Mouse (Mus musculus): ENCODE data around the gene Mreg. TPM values are rescaled to one million over a fixed set of nuclear protein-coding genes. Genes with fewer than 3 reads are reported as not detected.
"Not testable (repeated sequence)": the region's sequence is repeated elsewhere in the genome, so short reads cannot be mapped to it uniquely, and the experiment has no call there.

The Mreg gene
- polyA plus RNA-seq, 1 experiment from 2014 or later: 1.8 TPM

DNA sequence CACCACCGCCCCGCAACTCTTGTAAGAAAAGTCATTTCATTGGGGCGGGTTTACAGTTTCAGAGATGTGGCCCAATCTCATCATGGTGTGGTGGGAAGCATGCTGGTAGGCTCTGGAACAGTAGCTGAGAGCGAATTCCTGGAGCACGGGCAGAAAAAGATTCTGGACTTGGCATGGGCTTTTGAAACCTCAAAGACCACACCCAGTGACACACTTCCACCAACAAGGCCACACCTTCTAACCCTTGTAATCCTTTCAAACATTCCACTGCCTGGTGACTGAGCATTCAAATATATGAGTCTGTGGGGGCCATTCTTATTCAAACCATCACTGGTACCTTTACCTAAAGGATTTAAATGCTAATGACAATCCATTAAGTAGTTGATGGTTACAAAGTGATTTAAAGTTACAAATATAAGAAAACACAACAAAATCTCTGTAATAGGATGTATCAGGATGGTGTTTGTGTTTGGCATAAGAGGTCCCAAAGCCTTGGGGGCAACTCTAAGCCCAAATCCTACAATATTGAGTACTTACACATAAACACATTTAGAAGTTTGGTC lies 30.6 kb upstream of the Mreg start:
- no peaks in the 10 kb centered on the region for H3K9me3 ChIP-seq
- H3K4me2 ChIP-seq (replicated peaks): no peak overlapping the region
- H3K36me3 ChIP-seq: no peaks in the 10 kb centered on the region
- H3K27me3 ChIP-seq: no peaks in the 10 kb centered on the region
- peaks cover 8% of the 10 kb centered on the region; the same call in 1 of the 2 replicates for H3K4me1 ChIP-seq
- no peak overlapping the region for H3K9ac ChIP-seq
- WGBS: 91% methylated on average over 5 of the region's 5 CpGs
- no peak overlapping the region for H3K27ac ChIP-seq
- no peak overlapping the region for H3K4me3 ChIP-seq
- ATAC-seq (ENCODE audit: low FRiP score, low read depth): no peak

DNA sequence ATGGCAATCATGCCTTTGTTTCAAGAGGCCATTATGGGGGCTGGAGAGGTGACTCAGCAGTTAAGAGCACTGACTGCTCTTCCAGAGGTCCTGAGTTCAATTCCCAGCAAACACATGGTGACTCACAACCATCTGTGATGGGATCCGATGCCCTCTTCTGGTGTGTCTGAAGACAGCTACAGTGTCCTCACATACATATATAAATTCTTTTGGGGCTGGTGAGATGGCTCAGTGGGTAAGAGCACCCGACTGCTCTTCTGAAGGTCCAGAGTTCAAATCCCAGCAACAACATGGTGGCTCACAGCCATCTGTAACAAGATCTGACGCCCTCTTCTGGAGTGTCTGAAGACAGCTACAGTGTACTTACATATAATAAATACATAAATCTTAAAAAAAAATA lies 27.0 kb upstream of the Mreg start:
- not testable (repeated sequence) for H3K9ac ChIP-seq; H3K4me2 ChIP-seq (replicated peaks); ATAC-seq (ENCODE audit: low FRiP score, low read depth); H3K36me3 ChIP-seq; H3K27ac ChIP-seq; H3K4me3 ChIP-seq; H3K9me3 ChIP-seq
- Histone ChIP-seq H3K4me1 (peaks cover 13% of the 10 kb centered on the region; the same call in 1 of the 2 replicates), H3K27me3 (peaks cover 13% of the 10 kb centered on the region)
- WGBS: 84% methylated on average over 3 of the region's 3 CpGs

DNA sequence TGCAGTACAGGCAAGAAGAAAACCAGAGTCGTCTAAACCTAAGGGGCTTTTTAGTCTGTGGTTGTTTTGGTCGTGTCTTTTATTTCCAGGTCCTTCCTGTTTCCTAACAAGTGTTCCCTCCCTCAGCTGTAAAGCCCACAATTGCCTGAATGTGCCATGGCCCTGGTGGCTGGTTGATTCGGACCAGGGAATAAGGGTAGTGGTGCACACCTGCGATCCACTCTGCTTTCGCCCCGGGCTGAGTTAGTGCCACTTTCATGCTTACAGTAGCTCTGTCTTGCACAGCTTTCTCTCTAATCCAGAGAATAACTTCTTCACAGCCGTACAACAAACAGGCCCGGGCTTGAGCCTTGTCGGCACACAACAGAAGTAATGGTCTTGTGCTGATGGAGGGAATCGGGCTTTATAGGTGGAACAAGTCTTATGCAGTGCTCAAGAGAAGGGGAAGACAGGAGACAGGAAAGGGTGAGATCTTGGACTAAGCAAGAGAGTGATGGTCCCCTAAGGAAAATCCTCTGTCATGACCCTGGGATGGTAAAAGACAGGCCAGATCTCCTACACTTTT lies 26.0 kb upstream of the Mreg start:
- Histone ChIP-seq H3K27me3 (peaks cover 13% of the 10 kb centered on the region), H3K27ac (no peak overlapping the region), H3K4me3 (no peak overlapping the region), H3K9me3 (no peaks in the 10 kb centered on the region), H3K9ac (0 out of 2 replicates have a peak overlapping the region, but pooled peaks have one; percentile 19), H3K4me2 (replicated peaks) (peak overlapping the region; percentile 53), H3K36me3 (no peaks in the 10 kb centered on the region), H3K4me1 (peaks cover 13% of the 10 kb centered on the region; the same call in 1 of the 2 replicates)
- no peak for ATAC-seq (ENCODE audit: low FRiP score, low read depth)
- WGBS: 53% methylated on average over 10 of the region's 10 CpGs

DNA sequence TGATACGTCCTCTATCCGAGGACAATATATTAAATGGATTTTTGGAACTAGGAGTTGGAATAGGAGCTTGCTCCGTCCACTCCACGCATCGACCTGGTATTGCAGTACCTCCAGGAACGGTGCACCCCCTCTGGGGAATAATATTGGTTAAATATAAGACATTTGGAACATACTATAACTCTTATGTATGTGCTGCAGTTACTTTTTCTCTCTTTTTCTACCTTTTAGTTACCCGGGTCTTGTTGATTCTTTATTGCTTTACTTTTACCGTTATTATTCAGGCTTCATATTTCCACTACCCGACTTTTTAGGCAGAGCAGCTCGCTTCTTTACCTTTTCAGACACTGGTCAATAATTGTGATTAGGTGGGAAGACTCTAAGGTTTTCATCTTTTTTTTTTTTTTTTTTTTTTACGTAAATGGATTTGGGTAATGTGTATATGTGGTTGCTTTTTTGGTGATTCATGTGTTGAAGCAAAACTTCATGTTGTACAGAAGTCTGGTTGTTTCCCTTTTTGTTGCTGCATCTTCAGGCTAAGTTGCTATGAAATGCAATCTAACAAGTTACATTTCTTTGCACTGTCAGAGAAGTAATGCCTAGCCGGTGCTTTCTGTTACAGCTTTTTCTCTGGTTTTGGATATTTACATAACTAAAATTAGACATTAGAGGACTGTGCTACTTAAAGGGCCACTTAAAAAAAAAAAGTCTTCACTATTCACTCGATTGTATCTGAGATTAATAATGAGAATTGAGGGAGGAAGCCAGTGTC lies 25.1 kb upstream of the Mreg start:
- no peak overlapping the region for H3K27ac ChIP-seq
- no peak overlapping the region for H3K9ac ChIP-seq
- H3K4me2 ChIP-seq (replicated peaks): peak overlapping the region; percentile 53
- 4% methylated on average over 13 of the region's 13 CpGs for whole genome bisulfite sequencing
- H3K4me1 ChIP-seq: peaks cover 13% of the 10 kb centered on the region; the same call in 1 of the 2 replicates
- H3K27me3 ChIP-seq: peaks cover 13% of the 10 kb centered on the region
- no peaks in the 10 kb centered on the region for H3K9me3 ChIP-seq
- no peaks in the 10 kb centered on the region for H3K36me3 ChIP-seq
- peak overlapping the region; percentile 31 for H3K4me3 ChIP-seq
- ATAC-seq (ENCODE audit: low FRiP score, low read depth): peak; percentile 80; the same call in 1 of the 2 replicates

DNA sequence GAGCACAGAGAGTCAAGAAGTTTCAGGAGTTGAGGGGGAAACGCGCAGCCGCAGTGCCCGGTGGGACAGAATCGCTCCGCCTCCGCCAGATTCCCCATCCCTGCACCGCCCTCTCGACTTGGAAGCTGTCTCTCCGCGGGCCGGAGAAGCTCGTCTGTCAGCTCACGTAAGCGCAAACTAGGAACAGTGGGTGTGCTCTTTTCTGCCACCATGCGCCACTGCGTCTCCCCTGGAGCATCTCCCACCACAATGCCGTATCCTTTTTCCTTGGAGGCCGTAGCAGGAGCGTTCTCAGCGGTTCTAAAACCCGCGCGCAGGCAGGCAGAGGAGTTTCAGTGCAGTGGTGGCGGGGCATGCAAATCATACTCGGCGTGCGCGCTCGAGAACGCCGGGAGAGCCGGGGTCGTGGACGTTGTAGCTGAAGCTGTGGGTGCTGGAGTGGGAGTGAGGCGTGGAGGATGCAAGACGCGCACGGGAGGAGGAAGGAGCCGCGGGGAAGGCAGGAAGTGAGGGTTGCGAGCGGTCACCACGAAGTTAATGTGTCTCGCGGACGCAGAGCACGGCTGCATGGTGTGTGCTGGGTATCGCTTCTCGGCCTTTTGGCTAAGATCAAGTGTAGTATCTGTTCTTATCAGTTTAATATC lies 24.4 kb upstream of the Mreg start:
- H3K27me3 ChIP-seq: peaks cover 13% of the 10 kb centered on the region
- WGBS: under 1% methylated on average over 37 of the region's 50 CpGs
- H3K4me2 ChIP-seq (replicated peaks): peak overlapping the region; percentile 71
- peak overlapping the region; percentile 64 for H3K27ac ChIP-seq
- H3K9ac ChIP-seq: peak overlapping the region; percentile 68
- ATAC-seq (ENCODE audit: low FRiP score, low read depth): peak; percentile 84
- peak overlapping the region; percentile 64 for H3K4me3 ChIP-seq
- not testable (repeated sequence) for H3K36me3 ChIP-seq, H3K9me3 ChIP-seq
- peaks cover 13% of the 10 kb centered on the region; the same call in 1 of the 2 replicates for H3K4me1 ChIP-seq

DNA sequence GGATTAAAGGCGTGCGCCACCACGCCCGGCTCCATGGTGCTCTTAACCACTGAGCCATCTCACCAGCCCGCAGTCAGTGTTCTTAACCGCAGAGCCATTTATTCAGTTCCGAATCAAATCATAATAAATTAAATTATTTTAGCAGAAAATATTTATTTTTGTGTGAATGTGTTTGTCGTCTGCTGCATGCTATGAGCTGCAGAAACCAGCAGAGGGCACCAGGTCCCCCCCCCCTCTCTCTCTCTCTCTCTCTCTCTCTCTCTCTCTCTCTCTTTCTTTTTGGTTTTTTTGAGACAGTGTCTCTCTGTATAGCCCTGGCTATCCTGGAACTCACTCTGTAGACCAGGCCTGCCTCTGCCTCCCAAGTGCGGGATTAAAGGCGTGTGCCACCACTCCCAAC lies 20.5 kb upstream of the Mreg start:
- peaks cover 13% of the 10 kb centered on the region for H3K27me3 ChIP-seq
- not testable (repeated sequence) for H3K9me3 ChIP-seq; ATAC-seq (ENCODE audit: low FRiP score, low read depth); H3K4me1 ChIP-seq; H3K9ac ChIP-seq; H3K4me2 ChIP-seq (replicated peaks); H3K4me3 ChIP-seq; H3K36me3 ChIP-seq; H3K27ac ChIP-seq
- WGBS: 71% methylated on average over 10 of the region's 10 CpGs

DNA sequence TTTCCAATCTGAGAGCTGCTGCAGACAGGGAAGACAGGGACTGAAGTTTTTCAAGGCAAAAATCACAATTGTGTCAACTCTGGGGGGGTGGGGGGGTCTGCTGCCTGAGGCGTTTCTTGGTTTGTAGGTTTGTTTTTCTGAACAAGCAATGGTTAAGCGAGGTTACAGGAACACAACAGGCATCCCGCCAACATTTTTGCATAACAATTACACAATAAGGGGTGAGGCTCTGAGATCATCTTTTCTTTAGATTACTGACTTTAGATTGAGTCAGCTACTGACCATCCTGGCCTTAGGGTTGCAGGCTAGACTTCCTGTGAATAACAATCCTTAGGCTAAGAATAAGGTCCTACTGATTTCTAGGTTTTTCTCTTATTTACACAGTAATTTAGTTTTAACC lies 16.9 kb upstream of the Mreg start:
- ATAC-seq (ENCODE audit: low FRiP score, low read depth): no peak
- H3K27ac ChIP-seq: no peak overlapping the region
- 40% methylated on average over 3 of the region's 3 CpGs for WGBS
- no peak overlapping the region for H3K9ac ChIP-seq
- H3K27me3 ChIP-seq: peaks cover 18% of the 10 kb centered on the region
- H3K9me3 ChIP-seq: no peaks in the 10 kb centered on the region
- H3K4me1 ChIP-seq: peaks cover 8% of the 10 kb centered on the region; the same call in 1 of the 2 replicates
- H3K4me3 ChIP-seq: no peak overlapping the region
- H3K36me3 ChIP-seq: no peaks in the 10 kb centered on the region
- no peak overlapping the region for H3K4me2 ChIP-seq (replicated peaks)

DNA sequence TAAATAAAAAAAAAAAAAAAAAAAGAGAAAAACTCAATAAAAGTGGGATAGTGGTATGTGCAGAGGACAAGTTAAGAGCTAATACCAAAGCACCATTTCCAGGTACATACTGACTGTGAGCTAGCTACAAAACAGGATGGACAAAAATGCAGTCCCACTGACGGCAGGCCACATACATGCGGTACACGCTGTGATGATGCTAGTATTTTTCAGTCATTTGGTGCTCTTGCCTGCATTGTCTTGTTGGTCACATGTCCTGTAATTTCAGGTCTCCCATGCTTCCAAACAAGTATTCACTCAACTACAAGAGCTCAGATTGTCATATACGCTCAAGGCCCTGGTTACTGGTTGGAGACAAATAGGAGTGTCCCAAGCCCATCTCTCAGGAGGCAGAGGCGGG lies 15.4 kb upstream of the Mreg start:
- H3K4me3 ChIP-seq: no peak overlapping the region
- WGBS: 87% methylated on average over 5 of the region's 5 CpGs
- no peaks in the 10 kb centered on the region for H3K9me3 ChIP-seq
- H3K9ac ChIP-seq: no peak overlapping the region
- peaks cover 29% of the 10 kb centered on the region for H3K27me3 ChIP-seq
- peaks cover 8% of the 10 kb centered on the region; the same call in 1 of the 2 replicates for H3K4me1 ChIP-seq
- no peak overlapping the region for H3K4me2 ChIP-seq (replicated peaks)
- no peak for ATAC-seq (ENCODE audit: low FRiP score, low read depth)
- H3K27ac ChIP-seq: no peak overlapping the region
- no peaks in the 10 kb centered on the region for H3K36me3 ChIP-seq

DNA sequence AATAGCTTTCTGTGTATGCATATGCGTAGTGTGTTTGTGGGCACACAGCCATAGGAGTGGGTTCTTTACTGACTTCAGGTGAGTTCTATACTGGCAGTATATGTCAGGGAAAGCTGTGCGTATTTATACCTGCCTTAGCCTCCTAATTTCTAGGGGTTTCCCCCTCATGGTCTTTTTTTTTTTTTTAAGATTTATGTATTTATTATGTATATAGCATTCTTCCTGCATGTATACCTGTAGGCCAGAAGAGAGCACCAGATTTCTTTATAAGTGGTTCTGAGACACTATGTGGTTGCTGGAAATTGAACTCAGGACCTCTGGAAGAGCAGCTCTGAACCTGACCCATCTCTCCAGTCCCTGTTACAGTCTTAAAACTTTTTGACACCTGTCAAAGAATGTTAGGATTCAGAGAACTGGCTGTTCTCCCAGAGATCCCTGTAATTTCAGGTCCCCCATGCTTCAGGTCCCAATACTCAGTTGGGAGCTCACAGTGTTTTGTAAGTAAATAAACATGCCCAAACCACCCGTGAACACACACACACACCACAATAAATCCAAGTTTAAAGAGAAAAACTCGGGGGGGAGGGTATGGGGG lies 14.9 kb upstream of the Mreg start:
- Histone ChIP-seq H3K4me2 (replicated peaks) (no peak overlapping the region), H3K36me3 (no peaks in the 10 kb centered on the region), H3K27me3 (peaks cover 29% of the 10 kb centered on the region), H3K27ac (no peak overlapping the region), H3K9me3 (no peaks in the 10 kb centered on the region), H3K4me1 (peaks cover 8% of the 10 kb centered on the region; the same call in 1 of the 2 replicates), H3K4me3 (no peak overlapping the region), H3K9ac (no peak overlapping the region)
- 31% methylated on average over 4 of the region's 4 CpGs for WGBS
- no peak for ATAC-seq (ENCODE audit: low FRiP score, low read depth)

DNA sequence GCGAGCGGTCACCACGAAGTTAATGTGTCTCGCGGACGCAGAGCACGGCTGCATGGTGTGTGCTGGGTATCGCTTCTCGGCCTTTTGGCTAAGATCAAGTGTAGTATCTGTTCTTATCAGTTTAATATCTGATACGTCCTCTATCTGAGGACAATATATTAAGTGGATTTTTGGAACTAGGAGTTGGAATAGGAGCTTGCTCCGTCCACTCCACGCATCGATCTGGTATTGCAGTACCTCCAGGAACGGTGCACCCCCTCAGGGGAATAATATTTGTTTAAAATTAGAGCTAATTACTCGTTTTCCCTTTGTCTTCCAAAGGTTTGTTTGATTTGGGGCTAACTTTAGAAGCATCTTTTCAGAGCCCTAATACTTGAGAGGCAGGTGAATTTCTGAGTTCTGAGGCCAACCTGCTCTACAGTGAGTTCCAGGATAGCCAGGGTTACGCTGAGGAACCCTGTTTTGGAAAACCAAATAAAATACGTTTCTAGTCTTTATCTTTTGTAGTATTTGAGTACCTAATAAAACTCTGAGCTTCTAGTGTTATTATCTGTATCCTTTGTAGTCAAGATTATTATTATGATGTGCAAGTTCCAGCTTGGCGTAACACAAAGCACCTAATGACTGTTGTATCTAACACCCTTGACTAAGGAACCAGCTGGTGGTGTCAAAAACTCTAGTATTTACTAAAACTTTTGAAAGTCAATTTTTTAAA lies 14.2 kb upstream of the Mreg start:
- Histone ChIP-seq H3K36me3 (no peaks in the 10 kb centered on the region), H3K9me3 (no peaks in the 10 kb centered on the region), H3K4me2 (replicated peaks) (peak overlapping the region; percentile 66), H3K27ac (no peak overlapping the region), H3K27me3 (peaks cover 32% of the 10 kb centered on the region), H3K4me3 (peak overlapping the region; percentile 45), H3K9ac (no peak overlapping the region), H3K4me1 (peaks cover 8% of the 10 kb centered on the region; the same call in 1 of the 2 replicates)
- ATAC-seq (ENCODE audit: low FRiP score, low read depth): peak; percentile 89
- WGBS: under 1% methylated on average over 11 of the region's 18 CpGs

DNA sequence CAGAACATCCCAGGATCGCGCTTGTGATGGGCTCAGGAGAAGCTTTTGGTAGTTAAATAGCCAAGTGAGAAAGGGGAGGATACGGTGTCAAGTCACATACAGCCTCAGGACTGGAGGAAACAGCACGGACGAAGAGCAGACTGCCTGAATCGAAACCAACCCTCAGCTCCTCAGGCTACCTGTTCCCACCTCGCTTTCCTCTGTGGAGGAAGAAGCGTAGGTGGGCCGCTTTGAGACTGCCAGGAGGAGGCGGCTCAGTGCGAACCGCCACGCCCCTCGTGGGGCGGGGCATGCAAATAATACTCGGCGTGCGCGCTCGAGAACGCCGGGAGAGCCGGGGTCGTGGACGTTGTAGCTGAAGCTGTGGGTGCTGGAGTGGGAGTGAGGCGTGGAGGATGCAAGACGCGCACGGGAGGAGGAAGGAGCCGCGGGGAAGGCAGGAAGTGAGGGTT lies 13.6 kb upstream of the Mreg start:
- Histone ChIP-seq H3K27me3 (peaks cover 32% of the 10 kb centered on the region), H3K4me2 (replicated peaks) (peak overlapping the region; percentile 66), H3K4me3 (peak overlapping the region; percentile 45), H3K9ac (peak overlapping the region; percentile 48)
- not testable (repeated sequence) for H3K27ac ChIP-seq, H3K4me1 ChIP-seq, H3K36me3 ChIP-seq, H3K9me3 ChIP-seq
- peak; percentile 89 for ATAC-seq (ENCODE audit: low FRiP score, low read depth)
- 0% methylated on average over 25 of the region's 31 CpGs for WGBS
